Mouse (Mus musculus) liver, embryonic 14.5 days (tissue): ENCODE data around the gene Kcnk13. TPM values are rescaled to one million over a fixed set of nuclear protein-coding genes. Genes with fewer than 3 reads are reported as not detected.

Experiments used
- ATAC-seq: fragments of 200-750 bp; cut with Nextera tagmentation; 2 replicates; pipeline ENCODE4 v1.8.0; 2017; ENCODE audit warnings: moderate number of reproducible peaks, mild to moderate bottlenecking, moderate library complexity; ENCODE audit not compliant: insufficient read depth
- DNase-seq, 3 experiments: peaks; one replicate each; pipeline ENCODE4 v3.0.0-alpha.2; 2012 to 2013; ENCODE audit warnings: low read depth in 3 of 3, low spot score in 3 of 3
- H3K27ac ChIP-seq: fragments of 300-500 bp; sonication (generic); 2 replicates; pipeline ENCODE4 v1.5.1; 2014; ENCODE audit warnings: moderate library complexity, mild to moderate bottlenecking, control low read depth, inconsistent platforms
- H3K27me3 ChIP-seq: fragments of 300-500 bp; sonication (generic); 2 replicates; pipeline ENCODE4 v1.6.1; 2014; ENCODE audit warnings: mild to moderate bottlenecking, low read length, moderate library complexity; ENCODE audit not compliant: control insufficient read depth, insufficient read depth
- H3K36me3 ChIP-seq: fragments of 300-500 bp; sonication (generic); replicated peaks from 2 replicates; pipeline ENCODE4 v1.6.1; 2014; ENCODE audit warnings: low read depth; ENCODE audit not compliant: control insufficient read depth, insufficient read depth
- H3K4me1 ChIP-seq, 2 experiments: fragments of 200-500 bp in 1 of 2; fragments of 300-500 bp in 1 of 2; sonication (generic) in 1 of 2; replicated peaks; 2 replicates each; pipeline ENCODE4 v1.6.1; 2012 to 2014; ENCODE audit warnings: antibody characterized with exemption in 1 of 2, inconsistent platforms in 1 of 2, low read length in 1 of 2; ENCODE audit not compliant: control insufficient read depth in 2 of 2, insufficient read depth in 2 of 2
- H3K4me2 ChIP-seq: fragments of 300-500 bp; sonication (generic); 2 replicates; pipeline ENCODE4 v1.6.1; 2014; ENCODE audit warnings: low read depth, mild to moderate bottlenecking, control low read depth, moderate library complexity
- H3K4me3 ChIP-seq, 2 experiments: fragments of 200-500 bp in 1 of 2; fragments of 300-500 bp in 1 of 2; sonication (generic) in 1 of 2; 2 replicates each; pipeline ENCODE4 v1.5.1; 2012 to 2014; ENCODE audit warnings: low read depth in 2 of 2, low read length in 2 of 2, mild to moderate bottlenecking in 2 of 2, control low read depth in 1 of 2, inconsistent platforms in 1 of 2, moderate library complexity in 1 of 2; ENCODE audit not compliant: insufficient read depth in 1 of 2
- H3K9ac ChIP-seq: fragments of 300-500 bp; sonication (generic); replicated peaks from 2 replicates; pipeline ENCODE4 v1.6.1; 2014; ENCODE audit warnings: mild to moderate bottlenecking, control low read depth, moderate library complexity
- H3K9me3 ChIP-seq: fragments of 300-500 bp; sonication (generic); 2 replicates; pipeline ENCODE4 v1.6.1; 2016; ENCODE audit warnings: low read length, mixed read lengths; ENCODE audit not compliant: control insufficient read depth
- CTCF ChIP-seq: IDR thresholded peaks from 2 replicates; pipeline ENCODE4 v1.5.1; 2016; ENCODE audit warnings: antibody characterized with exemption, low read depth, control low read depth
- EP300 ChIP-seq: IDR thresholded peaks from 2 replicates; pipeline ENCODE4 v1.6.1; 2016; ENCODE audit warnings: antibody characterized with exemption, low read depth
- WGBS: fragments of 180-500 bp; shearing (Covaris S2); extraction: QIAGEN DNeasy Blood & Tissue Kit; methylation state at CpG from one replicate; pipeline ENCODE4 v1.1.7; 2014; ENCODE audit not compliant: insufficient replicate concordance; 5-methylcytosine and 5-hydroxymethylcytosine counted together
- polyA plus RNA-seq, 2 experiments: library from polyadenylated mRNA; depleted of rRNA in 1 of 2; stranded (reverse) in 1 of 2; unstranded in 1 of 2; fragments of >200 nt; fragmentation: Nextera tagmentation in 1 of 2; extraction: Ambion mirVana in 1 of 2; gene quantifications; 2 replicates each; pipeline versions ENCODE4 v1.2.1 to v1.2.3; 2012 to 2014

Gene Kcnk13
- polyA plus RNA-seq, 2 experiments = 0.23 to 0.48 TPM

GRCm38 (mm10) chr12:99938476-99938875, 25.8 kb upstream of the Kcnk13 start:
- DNase-seq = no peak
- Histone ChIP-seq H3K36me3 (no peaks in the 10 kb centered on the region), H3K4me2 (no peak overlapping the region), H3K9ac (no peak overlapping the region), H3K9me3 (no peaks in the 10 kb centered on the region), H3K4me3 (no peak overlapping the region), H3K27me3 (no peaks in the 10 kb centered on the region), H3K27ac (no peak overlapping the region), H3K4me1 (peaks cover 0 to 7% of the 10 kb centered on the region in 2 experiments; a peak in 2 of 4 replicates)
- ATAC-seq = no peak
- no peak for TF ChIP-seq EP300
- TF ChIP-seq CTCF = no peak
- 76% methylated on average over 4 of the region's 4 CpGs for WGBS

GRCm38 (mm10) chr12:99939179-99939578, 25.1 kb upstream of the Kcnk13 start:
- 77% methylated on average over 6 of the region's 6 CpGs for WGBS
- TF ChIP-seq EP300 (no peak), CTCF (no peak)
- ATAC-seq (no peak), DNase-seq (no peak)
- Histone ChIP-seq H3K27me3 (no peaks in the 10 kb centered on the region), H3K4me3 (no peak overlapping the region), H3K4me2 (no peak overlapping the region), H3K9me3 (no peaks in the 10 kb centered on the region), H3K4me1 (peaks cover 0 to 7% of the 10 kb centered on the region in 2 experiments; a peak in 2 of 4 replicates), H3K9ac (no peak overlapping the region), H3K27ac (no peak overlapping the region), H3K36me3 (no peaks in the 10 kb centered on the region)

- 74% methylated on average over 7 of the region's 7 CpGs for WGBS
- DNase-seq = no peak
- H3K9me3 ChIP-seq = no peaks in the 10 kb centered on the region
Observed at GRCm38 (mm10) chr12:99940704-99941103, 23.6 kb upstream of the Kcnk13 start.

GRCm38 (mm10) chr12:99942441-99942840, 21.9 kb upstream of the Kcnk13 start:
- Histone ChIP-seq H3K4me1 (peaks cover 0 to 7% of the 10 kb centered on the region in 2 experiments; a peak in 2 of 4 replicates), H3K27me3 (no peaks in the 10 kb centered on the region), H3K4me3 (no peak overlapping the region), H3K27ac (no peak overlapping the region), H3K36me3 (no peaks in the 10 kb centered on the region), H3K9me3 (no peaks in the 10 kb centered on the region), H3K9ac (no peak overlapping the region), H3K4me2 (no peak overlapping the region)
- no peak for ATAC-seq
- TF ChIP-seq CTCF (no peak), EP300 (no peak)
- DNase-seq = no peak
- 41% methylated on average over 8 of the region's 8 CpGs for WGBS

More at GRCm38 (mm10) chr12:99940704-99941103, 23.6 kb upstream of the Kcnk13 start:
- Histone ChIP-seq H3K4me1 (peaks cover 0 to 7% of the 10 kb centered on the region in 2 experiments; a peak in 2 of 4 replicates), H3K4me2 (no peak overlapping the region), H3K27ac (no peak overlapping the region), H3K9ac (no peak overlapping the region), H3K36me3 (no peaks in the 10 kb centered on the region), H3K4me3 (no peak overlapping the region), H3K27me3 (no peaks in the 10 kb centered on the region)
- no peak for ATAC-seq
- no peak for TF ChIP-seq CTCF
- no peak for TF ChIP-seq EP300

GRCm38 (mm10) chr12:99952928-99953327, 11.4 kb upstream of the Kcnk13 start:
- H3K9ac ChIP-seq = no peak overlapping the region
- DNase-seq (no peak), ATAC-seq (no peak)
- no peaks in the 10 kb centered on the region for H3K9me3 ChIP-seq
- H3K4me3 ChIP-seq = no peak overlapping the region
- H3K4me2 ChIP-seq = no peak overlapping the region
- no peaks in the 10 kb centered on the region for H3K4me1 ChIP-seq
- H3K36me3 ChIP-seq = no peaks in the 10 kb centered on the region
- peak; percentile 69 for TF ChIP-seq CTCF
- no peak for TF ChIP-seq EP300
- WGBS = 64% methylated on average over 7 of the region's 7 CpGs
- H3K27ac ChIP-seq = no peak overlapping the region
- no peaks in the 10 kb centered on the region for H3K27me3 ChIP-seq
